Mouse (Mus musculus) mature B cell (primary cell): Measurements from ENCODE around the gene Atp6v0a2.
"Not testable (repeated sequence)": the region's sequence is repeated elsewhere in the genome, so short reads cannot be mapped to it uniquely, and the experiment has no call there.

Source experiments
- in situ Hi-C: fragments of 300-500 bp; cut with MboI; formaldehyde crosslinking; loops from 2 replicates; pipeline ENCODE4 v1.14.3; 2019

Gene Atp6v0a2

GRCm38 (mm10) chr5:124628448-124629363 lies at the start of gene Atp6v0a2:
Atp6v0a2 (plus strand) TSS chr5:124628576.
- in situ Hi-C loops: no loop called here

DNA sequence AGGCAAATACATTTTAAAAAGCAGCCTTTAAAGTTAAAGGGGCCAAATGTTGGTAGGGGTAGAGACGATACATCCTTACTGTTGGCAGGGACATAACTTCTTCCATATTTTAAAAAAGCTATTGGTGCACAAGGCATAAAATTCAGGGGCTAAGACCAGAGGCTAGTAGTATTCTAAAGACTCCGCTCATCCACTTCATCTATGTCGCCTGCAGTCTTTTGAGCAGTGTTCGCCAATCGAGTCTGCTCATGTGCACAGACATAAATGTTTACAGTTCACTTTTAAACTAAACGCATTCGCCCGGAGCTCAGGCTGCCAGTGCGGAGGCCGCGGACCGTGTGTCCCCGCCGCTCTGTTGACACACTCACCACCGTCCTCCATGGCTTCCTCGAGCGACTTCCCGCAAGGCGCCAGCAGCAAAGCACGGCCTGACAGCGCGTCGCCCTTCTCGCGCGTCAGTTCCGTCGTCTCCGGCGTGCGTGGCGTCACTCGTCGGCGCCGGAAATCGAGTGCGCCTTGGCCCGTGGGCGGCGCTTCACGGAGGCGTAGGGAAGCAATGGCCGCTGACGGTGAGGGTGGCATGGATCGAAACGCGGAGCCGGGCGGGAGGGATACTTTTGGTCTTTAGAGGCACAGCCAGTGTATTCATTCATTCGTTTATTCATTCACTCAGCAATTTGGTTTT lies 49.6 kb upstream of the Atp6v0a2 start, which contains the start of the genes Eif2b1 and Gtf2h3:
Gene Eif2b1 (minus strand): TSS at position 499 of the 685 bp plus-strand sequence.
Gene Gtf2h3 (plus strand): TSS at position 508 of the 685 bp plus-strand sequence.
- in situ Hi-C loops: no loop called here

DNA sequence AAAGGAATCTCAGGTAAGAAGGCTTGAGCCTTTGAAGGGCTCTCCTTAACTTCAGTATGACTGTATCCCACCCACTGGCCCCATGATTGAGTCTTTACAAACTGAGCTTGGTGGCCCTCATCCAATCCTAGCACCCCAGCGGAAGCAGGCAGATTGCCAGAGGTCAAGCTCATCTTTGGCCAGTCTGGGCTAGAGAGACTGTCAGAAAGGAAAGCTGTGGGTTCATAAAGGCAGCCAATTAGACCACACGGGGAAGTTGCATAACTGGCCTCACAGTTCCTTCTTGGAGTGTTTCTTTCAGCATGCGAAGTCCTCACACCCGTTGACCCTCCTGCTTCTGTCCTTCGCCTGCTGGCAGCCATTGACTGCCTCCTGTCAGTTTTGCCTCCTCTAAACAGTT lies 45.9 kb upstream of the Atp6v0a2 start:
- in situ Hi-C loops: no loop called here

DNA sequence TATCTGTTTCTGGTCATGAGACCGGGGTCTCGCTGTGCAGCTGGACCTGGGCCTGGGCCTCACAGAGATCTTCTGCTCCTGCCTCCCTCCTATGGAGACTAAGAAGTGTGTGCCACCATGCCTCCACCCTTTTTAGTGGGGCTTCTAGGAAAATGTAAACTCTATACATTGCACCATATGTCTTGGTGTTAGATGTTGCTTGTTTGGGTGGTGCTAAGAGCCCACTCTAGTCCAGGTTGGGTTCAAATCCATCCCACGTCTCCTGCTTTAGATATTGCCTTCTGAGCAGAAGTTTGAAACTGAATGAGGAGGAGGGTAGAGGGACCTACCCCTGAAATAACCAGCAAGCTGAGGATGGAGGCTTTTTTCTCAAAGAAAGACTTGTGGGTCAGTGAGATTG lies 35.6 kb upstream of the Atp6v0a2 start:
- in situ Hi-C loops: no loop called here

- in situ Hi-C loops: no loop called here
Measured at GRCm38 (mm10) chr5:124598224-124599174, 29.9 kb upstream of the Atp6v0a2 start.

DNA sequence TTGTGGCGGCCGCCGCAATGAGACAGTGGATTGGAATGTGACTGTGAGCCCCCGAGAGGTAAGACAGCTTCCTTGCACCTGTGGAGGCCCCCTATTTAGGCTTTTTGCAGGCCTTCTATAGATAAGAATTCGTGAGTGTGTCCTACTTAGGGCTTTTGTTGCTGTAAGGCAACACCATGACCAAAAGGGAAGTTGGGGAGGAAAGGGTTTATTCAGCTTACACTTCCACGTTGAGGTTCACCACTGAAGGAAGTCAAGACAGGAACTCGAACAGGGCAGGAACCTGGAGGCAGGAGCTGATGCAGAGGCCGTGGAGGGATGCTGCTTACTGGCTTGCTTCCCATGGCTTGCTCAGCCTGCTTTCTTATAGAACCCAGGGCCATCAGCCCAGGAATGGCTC lies 28.6 kb upstream of the Atp6v0a2 start:
- in situ Hi-C loops: not testable (repeated sequence)

DNA sequence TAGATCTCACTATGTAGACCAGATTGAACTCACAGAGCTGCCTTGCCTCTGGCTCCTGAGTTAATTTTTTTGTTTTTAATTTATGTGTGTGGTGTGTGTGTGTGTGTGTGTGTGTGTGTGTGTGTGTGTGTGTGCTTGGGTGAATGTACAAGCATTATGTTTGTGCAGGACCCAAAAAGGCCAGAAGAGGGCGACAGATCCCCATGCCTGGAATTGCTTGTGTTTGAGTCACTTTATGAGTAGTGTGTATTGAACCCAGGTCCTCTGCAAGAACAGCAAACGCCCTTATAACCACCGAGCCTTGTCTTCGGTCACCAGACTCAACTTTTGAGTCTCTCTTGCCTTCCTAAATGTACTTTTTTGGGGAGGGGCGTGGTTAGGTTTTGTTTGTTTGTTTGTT lies 26.0 kb upstream of the Atp6v0a2 start:
- in situ Hi-C loops: no loop called here

GRCm38 (mm10) chr5:124604296-124604695 lies 24.1 kb upstream of the Atp6v0a2 start:
- in situ Hi-C loops: no loop called here

GRCm38 (mm10) chr5:124605041-124605622 lies 23.2 kb upstream of the Atp6v0a2 start:
- in situ Hi-C loops: no loop called here

DNA sequence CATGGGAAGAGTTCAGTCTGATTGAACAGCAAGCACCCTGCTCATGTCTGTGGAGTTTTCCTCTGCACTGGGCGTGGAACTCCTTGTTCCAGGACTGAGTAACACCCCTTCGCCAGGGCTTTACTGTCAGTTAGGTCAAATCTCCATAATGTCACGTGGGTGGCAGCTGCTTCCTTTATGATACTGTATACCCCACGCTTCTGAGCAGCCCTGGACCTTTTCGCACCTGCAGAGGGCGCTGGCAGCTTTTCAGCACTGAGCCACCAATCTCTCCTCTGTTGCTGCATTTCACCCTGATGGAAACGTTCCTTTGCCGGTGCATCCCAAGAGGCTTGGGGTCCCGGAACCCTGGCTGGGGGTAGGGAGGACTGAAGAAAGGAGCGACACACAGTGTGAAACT lies 17.4 kb upstream of the Atp6v0a2 start:
- in situ Hi-C loops: no loop called here

- in situ Hi-C loops: no loop called here
Measured at GRCm38 (mm10) chr5:124614709-124615108, 13.7 kb upstream of the Atp6v0a2 start.

DNA sequence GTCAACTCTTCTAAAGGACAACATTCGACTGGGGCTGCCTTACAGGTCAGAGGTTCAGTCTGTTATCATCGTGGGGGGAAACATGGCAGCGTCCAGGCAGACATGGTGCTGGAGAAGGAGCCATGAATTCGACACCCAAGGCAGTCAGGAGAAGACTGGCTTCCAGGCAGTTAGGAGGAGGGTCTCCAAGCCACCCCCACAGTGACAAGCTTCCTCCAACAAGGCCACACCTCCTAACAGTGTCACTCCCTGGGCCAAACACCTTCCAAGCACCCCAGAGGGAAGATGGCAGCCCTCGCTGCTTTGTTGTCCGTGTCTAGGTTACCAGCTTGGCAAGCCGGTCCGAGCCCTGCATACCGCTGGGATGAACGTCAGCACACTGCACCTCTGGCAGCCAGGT lies 9.7 kb upstream of the Atp6v0a2 start:
- in situ Hi-C loops: no loop called here

- in situ Hi-C loops: no loop called here
Measured at GRCm38 (mm10) chr5:124621362-124621761, 7.0 kb upstream of the Atp6v0a2 start.

GRCm38 (mm10) chr5:124622890-124623289 lies 5.5 kb upstream of the Atp6v0a2 start:
- in situ Hi-C loops: no loop called here

DNA sequence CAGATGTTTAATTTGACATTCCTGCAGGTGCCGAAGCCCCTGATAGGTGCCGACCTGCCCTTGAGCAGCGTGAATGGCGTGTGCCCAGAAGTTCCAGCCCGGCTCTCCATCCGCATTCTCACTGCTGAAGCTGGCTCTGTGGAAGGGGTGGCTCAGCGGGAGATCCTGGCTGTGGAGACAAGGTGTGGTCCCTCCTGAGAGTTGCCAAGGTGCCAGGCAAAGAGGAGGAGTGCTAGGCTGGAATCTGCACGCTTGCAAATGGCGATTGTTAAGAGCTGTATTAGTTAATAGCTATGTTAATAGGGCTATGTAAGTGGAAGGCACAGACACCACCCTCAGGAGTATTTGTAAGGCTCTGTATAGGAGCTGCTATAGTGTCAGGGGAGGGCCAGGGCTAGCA lies 4.1 kb upstream of the Atp6v0a2 start:
- in situ Hi-C loops: no loop called here

DNA sequence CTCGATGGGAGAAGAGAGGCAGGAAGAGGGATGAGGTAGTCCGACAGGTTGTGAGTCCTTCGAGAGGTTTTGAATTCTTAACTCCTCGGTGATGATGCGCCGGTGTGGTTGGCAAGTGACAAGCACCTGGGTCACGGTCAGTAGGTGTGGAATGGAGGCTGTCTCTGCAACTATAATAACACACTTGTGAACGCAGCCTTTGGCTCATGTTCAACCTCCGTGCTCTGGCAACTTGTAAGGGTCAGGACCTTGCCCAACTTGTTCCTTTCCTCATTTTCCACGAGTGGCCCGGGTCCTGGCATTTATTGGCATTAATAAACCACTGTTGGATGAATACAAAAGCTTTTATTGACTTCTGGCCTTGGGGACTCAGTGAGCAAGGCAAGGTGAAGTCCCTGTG lies 1.3 kb downstream of the Atp6v0a2 start:
- in situ Hi-C loops: no loop called here

- in situ Hi-C loops: no loop called here
Measured at GRCm38 (mm10) chr5:124631685-124632084, 3.3 kb downstream of the Atp6v0a2 start.

- in situ Hi-C loops: no loop called here
Measured at GRCm38 (mm10) chr5:124632461-124632860, 4.1 kb downstream of the Atp6v0a2 start.

DNA sequence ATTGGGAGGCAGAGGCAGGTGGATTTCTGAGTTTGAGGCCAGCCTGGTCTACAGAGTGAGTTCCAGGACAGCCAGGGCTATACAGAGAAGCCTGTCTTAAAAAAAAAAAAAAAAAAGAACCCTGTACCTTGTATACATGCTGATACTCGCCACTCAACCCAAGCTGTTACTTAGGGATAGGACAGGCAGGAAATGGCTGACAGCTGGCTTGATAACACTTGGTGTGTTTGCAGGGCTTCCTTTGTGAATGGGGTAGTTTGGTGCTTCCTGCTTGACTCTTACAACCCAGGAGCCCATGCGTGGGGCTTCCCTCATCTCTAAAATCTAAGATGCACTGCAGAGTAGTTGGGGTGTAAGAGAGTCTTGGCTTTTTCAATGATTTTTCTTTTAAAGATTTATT lies 5.0 kb downstream of the Atp6v0a2 start:
- in situ Hi-C loops: no loop called here

DNA sequence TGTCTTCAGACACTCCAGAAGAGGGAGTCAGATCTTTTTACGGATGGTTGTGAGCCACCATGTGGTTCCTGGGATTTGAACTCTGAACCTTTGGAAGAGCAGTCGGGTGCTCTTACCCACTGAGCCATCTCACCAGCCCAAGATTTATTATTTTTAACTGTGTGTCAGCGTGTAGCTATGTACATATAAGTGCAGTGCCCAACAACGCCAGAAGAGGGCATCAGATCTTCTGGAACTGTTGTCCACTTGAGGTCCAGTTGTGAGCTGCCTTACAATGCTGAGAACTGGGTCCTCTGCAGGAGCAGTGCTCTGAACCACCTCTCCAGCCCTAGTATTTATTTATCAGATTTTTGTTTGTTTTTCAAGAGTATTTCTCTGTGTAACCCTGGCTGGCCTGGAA lies 6.7 kb downstream of the Atp6v0a2 start:
- in situ Hi-C loops: not testable (repeated sequence)

DNA sequence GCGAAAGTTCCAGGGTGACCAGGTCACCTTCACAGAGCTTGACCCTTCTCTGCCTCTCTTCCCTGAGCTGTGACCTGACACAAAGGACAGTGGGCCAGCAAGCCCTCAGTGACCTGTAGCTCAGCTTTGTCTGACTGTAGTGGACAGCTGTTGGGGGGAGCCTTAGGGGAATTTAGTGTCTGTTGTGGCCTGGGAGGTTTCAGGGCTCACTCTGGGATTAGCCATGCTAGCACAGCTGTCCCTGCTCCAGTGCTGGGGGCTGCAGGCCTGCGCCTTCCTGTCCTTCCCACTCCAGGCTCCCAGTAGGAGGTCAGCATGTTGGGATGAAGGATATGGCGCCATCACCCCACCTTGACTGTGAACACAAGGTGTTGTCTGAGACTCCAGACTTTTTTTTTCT lies 7.8 kb downstream of the Atp6v0a2 start:
- in situ Hi-C loops: no loop called here
